Mouse (Mus musculus) CD4-positive, CD25-positive, alpha-beta regulatory T cell, adult 2 months (primary cell): ENCODE results near the gene Rbpjl.

Source experiments
- DNase-seq: peaks from one replicate; pipeline ENCODE4 v3.0.0-alpha.2; 2012; ENCODE audit warnings: low read depth, low spot score

Gene Rbpjl

DNA sequence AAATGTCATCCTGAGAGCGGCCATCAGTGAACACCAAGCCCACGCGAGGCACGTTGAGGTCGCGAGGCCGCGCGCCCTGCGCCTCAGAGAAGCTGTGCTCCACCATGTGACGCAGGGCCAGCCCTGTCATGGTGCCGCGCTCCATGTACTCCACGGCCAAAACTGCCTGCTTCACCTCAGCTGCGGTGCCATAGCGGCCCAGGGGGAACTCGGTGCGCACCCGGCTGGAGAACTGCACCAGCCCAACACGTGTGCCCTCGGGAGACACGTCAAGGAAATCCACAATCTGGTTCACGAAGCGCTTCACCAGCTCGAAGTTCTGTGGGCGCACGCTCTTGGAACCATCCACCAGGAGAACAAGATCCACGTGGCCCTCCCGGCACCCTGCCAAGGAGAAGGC, 9.8 kb upstream of the Rbpjl start:
- DNase-seq: no peak

DNA sequence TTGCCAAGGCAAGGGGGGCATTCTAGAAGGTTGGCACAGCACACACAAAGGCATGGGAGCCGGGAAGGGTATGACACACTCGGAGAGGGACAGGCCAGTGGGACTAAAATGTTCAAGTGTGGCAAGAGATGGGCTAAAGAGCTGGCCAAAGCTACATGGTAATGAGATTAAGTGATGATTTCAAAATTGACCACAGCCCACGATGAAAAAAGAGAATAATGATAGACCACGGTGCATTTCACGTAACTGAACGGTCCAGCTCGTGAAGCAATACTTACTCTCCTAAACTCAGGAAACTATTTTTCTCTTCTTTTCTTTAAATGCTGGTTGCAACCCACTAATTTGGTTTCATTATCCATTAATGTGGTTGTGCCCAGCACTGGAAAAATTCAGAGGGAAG, 6.9 kb upstream of the Rbpjl start:
- DNase-seq: no peak

DNA sequence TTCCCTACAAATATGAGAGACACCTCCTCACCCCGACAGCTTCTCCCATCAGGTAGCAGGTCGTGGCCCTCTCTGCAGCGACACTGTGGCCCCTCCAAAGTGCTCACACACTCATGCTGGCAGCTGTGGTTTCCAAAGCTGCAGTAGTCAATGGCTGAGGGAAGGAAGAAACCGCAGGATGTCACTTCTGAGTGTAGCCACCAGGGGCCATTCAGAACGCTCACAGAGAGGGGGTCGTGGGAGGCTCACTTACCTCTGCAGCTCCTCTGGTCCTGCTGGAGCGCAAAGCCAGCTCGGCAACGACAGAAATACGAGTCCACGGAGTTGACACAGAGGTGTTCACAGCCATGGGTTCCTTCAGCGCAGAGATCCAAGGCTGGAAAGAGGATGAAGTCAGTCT, 6.0 kb upstream of the Rbpjl start:
- no peak for DNase-seq

DNA sequence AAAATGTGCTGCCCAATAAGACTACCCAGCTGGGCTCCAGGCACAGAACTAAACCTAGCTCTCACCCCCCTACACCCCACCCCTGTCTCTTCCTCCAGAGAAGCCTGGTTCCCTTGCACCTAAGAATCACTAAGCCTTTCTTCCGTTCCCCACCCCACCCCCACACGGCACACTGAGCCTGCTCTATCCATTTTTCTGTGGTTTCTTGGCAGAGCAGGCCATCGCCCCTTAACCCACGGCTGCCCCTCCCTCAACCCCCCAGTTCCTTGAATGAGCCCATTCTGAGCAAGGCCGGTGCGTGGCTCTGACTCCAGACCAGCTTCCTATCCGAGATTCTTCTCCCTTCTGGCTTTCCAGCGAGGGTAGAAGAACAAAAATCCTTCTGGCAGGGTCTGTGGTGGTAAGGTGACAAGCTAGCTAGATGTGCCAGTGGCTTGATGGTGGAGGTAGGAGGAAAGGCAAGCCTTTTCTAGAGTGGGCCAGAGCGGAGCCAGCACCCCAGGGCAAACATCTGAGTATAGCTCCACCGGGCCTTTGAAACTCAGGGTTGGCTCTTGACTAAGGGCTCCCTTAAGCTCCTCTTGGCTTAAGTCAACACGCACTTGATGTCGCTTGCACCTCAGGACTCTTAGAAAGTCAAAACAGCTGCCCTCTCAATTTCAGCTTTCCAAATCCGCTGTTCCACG, 598 bp downstream of the Rbpjl start:
- DNase-seq: no peak

DNA sequence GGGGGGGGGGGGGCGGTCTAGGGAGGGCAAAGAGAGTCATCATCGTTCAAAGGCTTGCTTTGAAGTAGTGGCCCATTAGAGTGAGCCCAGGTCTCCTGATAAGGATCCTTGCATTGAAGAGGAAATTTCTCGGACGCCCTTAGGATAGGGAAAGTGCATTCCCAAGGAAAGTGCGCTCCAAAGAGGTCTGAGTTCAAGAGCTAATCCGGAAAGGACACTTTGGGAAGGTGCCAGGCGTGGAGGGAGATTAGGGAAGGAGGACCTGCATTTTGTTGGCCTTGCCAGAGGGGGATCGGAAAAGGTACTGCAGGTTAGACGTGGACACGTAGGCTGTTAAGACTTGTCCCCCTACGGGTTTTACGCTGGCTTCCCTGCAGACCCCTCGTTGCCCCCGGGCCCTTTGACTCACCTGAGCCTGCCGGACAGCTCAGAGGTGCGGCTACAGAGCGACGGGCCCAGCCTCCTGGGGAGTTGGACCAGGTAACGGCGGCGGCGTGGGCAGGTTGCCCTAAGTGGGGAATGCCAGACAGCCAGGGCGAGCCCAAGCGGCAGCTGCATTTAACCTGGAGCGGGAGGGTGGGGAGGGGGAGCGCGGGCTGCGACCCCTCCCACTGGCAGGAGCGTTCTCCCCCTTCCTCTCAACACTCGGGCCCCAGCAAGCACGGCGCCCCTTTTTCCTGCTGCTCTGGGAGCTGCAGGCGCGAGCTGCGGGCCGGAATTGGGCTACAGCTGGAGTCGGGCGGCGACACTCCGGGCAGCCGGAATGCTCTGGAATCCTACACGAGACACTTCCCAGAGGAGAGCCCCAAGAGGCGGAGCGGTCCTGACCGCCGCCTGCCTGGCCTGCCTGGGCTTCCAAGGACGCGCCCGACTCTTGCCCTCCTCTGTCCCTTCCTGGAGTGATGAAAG, 1.4 kb downstream of the Rbpjl start:
- no peak for DNase-seq

DNA sequence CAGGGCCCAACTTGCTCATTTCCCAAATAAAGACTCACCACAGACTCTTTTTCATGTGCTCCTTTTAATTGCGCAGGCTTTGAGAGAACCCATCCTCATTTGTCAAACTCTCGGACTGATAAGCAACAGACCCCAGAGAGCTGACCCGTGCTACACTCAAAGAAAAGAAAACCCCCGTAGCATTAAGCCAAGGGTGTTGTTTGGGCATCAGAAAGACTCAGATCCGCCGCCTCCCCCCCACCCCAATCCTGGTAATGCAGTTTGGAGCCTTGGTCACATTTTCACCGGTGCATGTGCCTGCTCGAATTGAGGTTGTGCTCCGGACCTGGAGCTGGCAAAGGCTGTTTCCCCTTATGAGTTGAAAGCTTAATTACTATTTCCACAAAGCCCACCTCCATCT, 2.1 kb downstream of the Rbpjl start, which contains the start of gene Matn4:
TSS of gene Matn4 (minus strand) at position 101 of the 400 bp plus-strand sequence.
- no peak for DNase-seq

DNA sequence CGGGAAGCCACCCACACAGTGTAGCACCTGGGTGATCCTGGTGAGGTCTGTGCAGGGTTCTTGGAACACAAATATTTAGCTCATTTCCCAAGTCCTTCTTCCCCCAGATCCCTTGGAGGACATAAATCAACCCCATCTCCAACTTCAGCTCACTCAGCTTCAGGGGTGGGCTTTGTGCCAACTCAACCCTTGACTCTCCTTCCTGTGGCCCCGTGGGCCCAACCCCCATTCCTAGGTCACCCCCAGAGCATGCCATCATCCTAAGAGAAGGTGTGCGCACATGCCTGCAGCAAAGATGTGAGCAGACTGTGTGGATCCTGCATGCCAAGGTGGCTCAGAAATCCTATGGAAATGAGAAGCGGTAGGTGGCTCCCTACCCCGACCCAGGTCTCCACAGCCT, 2.6 kb downstream of the Rbpjl start:
- DNase-seq: no peak

DNA sequence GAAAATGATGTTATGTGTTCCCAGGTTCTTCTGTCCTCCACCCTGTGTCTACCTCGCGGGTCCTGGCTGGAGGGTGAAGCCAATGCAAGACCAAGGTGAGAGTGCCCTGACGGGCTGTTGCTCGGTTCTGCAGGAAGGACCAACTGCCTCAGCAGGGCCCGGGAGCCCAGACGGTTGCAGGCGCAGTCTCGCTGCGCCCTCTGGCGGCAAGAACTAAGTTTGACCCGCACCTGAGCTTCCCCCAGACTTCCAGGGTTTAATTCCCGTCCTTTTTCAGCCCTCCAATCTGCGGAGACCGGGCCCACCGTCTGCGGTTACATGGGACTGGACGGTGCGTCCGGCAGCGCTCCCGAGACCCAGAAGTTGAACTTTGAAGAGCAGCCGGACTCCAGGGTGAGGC, 4.8 kb downstream of the Rbpjl start:
- peak; percentile 76 for DNase-seq

DNA sequence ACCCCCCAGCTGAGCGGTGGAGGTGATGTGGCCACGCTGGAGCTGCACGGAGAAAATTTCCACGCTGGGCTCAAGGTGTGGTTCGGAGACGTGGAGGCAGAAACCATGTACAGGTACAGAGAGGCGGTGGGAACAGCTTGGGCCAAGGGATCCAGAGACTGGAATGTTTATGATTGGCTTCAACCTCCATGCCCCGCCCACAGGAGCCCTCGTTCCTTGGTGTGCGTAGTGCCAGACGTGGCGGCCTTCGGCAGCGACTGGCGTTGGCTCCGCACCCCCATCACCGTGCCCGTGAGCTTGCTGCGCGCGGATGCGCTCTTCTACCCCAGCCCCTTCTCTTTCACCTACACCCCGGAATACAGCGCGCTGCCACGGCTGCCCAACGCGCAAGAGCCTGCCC, 11.2 kb downstream of the Rbpjl start:
- DNase-seq: no peak

DNA sequence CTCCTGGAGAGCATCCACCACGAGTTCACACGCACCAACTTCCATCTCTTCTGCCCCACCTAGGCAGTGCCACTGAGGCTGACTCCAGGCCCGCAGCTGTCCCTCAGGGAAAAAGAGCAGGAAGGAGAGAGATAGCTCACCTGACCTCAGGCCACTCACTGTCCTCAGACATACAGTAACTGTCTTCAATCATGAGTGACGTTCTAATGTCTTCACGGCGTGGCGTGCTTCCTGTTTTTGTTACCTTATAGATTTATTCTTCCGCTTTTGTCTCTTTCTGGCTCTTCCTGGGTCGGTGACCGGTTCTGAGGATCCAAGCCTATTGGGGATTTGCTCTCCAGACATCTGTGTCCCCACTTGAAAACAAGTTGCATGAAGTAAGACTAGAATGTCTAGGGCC, 11.6 kb downstream of the Rbpjl start:
- no peak for DNase-seq

DNA sequence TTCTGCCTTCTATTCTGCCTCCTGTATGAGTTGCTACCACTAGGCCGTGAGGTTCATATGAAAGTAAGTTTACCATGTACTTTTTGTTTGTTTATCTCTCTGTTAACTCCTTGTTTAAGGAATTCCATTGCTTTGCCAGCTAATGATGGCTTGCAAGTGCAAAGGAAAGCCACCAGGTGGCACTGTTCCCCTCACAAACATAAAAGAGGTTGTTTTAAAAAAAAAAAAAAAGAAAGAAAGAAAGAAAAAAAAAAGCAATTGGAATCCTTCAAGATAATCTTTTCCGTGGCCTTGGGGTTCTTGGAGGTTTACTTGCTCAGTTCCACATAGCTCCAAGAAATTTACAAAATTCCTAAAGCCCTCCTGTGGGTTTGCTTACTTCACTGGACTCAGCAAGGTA, 14.3 kb downstream of the Rbpjl start:
- DNase-seq: peak; percentile 74

DNA sequence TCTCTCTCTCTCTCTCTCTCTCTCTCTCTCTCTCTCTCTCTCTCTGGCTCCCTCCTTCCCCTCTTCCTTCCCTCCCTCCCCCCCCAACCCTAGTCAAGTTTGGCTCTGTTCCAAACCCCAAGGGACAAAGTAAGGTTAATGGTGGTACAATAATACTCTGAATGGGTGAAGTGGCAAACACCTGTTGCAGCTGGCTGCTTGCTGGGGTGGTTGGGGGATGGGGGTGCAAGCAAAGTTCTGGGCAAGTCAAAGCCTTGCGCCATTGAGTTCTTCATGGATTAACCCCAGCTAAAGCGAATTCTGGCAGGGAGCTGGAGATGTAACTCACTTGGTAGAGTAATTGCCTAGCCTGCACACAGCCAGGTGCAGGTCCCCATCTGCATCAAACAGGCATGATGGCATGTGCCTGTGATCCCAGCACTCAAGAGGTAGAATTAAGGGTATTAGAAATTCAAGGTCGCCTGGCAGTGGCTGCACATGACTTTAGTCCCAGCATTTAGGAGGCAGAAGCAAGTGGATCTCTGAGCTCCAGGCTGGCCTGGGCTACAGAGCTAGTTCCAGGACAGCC, 15.5 kb downstream of the Rbpjl start:
- no peak for DNase-seq

DNA sequence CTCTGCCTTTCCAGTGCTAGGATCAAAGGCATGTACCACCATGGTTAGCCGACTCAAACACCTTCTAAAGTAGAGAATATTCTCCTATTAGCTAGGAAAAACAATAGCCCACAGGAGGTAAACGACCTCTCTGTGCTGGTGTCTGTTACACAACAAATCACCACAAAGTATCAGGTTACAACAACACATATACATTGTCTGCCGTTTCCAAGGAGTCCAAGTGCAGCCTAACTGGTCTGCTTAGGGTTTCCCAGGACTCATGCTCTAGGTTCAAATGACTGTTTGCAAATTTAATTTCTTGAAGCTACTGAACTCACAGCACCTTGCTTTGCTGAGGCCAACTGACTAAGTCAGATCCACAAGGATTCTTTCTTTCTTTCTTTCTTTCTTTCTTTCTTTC, 16.5 kb downstream of the Rbpjl start:
- no peak for DNase-seq

DNA sequence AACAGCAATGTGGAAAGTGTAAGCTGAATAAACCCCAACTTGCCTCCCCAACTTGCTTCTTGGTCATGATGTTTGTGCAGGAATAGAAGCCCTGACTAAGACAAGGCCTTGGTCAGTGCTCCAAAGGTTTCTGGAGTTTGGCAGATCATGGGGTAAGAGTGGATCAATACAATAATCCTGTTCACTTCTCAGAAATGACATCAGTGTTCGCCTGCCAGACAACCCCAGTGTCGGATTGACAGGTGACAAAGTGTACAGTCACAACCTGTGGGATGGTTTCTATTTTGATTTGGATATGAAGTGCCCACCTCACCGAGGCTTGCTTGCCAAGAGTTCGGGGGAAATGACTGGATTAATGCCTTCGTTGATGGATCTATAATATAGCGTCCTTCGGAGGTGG, 18.4 kb downstream of the Rbpjl start:
- DNase-seq: no peak

DNA sequence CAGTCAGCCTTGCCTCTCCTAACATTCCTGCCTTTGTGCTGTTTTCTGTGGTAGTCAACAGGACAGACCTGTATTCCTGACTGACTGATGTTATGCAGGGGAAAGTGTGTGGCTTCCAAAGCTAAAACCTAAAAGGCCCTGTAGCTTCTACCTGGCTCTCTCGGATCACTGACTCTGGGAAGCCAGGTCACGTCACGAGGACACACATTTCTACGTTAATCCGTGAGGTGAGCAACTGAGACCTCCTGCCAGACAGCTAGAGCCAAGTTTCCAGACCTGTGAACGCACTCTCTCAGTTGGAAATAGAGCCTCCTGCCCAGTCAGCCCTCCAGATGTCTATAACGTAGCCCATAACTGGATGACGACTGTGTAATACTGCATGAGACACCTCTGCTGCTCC, 19.0 kb downstream of the Rbpjl start:
- no peak for DNase-seq

DNA sequence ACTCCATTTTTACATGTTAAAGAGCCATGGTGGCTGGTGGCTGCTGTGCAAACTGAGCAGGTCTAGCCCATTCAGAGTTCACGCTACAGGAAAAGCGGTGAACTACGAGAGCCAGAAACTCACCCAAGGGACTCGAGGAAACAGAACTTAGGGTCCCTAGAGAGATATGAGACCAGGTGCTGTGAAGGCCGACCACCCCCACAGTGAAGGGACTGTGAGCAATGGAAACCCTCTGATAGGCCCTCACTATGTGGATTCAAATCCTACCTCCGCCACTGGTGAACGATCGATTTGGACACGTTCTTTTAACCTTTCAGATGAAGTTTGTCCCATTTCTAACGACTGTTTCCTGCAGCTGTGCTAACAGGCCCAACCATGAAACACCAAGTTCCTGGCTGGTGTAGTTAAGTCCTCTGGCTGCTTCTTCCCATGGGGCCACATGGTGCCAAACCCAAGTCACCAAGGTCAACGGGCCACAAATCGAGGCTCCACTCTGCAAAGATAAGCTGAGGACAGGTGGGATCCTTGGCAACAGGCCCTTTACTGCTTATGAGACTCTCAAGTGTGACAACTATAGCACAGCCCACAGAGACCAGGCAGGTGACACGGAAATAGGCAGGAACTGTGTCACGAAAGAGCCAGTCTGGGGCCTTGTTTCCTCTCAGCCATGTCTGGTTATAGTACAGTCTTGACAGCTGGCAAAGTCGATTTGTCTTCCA, 19.9 kb downstream of the Rbpjl start:
- DNase-seq: no peak

DNA sequence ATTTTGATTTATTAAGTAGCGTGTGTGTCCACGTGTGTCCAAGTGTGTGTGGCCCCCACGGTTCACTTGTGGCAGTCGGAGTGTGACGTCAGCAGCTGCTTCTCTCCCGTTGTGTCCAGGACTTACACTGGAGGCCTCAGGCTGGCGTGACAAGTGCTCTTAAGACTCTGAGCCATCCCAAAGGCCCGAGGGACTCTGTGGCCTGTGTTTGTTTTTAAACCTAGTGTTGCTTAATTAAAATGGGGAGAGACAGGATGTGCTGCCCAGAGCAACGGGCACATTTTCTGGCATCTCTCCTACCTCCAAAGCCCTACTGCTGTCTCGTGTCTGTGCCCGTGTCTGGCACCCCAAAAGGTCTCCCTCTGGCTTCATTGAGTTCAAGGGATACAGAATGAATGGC, 20.5 kb downstream of the Rbpjl start:
- no peak for DNase-seq

DNA sequence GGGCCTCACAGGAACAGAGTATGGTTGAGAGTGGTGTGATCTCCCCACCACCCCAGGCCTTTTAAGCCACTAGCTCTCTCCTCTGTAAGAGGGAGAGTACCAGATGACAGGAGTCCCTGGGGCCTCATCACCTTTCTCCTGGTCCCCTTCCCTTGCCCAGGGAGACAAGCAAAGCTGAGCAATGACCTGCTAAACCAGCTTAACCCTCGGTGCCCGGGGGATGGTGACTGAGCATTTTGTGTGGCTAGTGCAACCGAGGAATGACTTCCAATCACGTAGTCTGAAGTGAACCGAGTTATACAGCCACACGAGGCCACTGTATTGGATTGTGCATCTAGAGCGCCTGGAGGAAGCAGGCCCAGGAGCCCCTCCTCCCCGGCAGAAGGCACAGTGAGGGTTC, 21.5 kb downstream of the Rbpjl start:
- no peak for DNase-seq

DNA sequence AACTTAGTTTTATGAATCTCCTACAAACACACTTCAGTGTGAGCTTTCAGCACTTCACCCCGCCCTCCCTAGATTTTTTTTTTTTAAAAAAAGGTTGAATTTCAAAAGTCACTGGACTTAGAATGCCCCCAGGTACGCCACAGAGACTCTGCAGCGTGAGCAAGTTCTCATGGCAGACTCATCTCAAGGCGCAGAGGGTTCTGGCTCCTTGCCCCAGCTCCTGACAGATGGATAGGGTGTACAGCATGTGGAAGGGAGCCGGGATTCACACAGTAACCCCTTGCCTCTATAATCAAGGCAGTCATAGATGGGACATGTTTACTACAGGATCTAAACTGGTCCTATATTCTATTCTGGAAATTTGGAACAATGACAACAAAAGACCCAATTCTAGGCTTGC, 22.5 kb downstream of the Rbpjl start:
- DNase-seq: no peak

DNA sequence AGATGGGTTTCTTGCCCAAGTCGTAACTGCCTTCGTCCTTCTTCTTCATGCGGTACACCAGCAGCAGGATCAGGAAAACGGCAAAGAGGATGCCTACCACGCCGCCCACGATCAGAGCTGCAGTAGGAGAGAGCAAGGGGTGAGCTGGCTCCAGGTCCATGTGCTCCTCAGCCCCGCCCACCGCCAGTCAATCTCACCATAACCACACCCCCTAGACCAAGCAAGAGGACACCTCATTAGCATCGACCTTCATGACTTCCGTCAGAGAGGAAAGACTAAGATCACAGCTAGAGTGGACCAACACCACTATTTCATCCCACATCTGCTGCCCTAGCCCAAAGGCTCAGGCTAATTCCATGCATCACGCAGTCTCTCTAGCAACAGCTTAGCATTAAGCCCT, 23.2 kb downstream of the Rbpjl start:
- no peak for DNase-seq

DNA sequence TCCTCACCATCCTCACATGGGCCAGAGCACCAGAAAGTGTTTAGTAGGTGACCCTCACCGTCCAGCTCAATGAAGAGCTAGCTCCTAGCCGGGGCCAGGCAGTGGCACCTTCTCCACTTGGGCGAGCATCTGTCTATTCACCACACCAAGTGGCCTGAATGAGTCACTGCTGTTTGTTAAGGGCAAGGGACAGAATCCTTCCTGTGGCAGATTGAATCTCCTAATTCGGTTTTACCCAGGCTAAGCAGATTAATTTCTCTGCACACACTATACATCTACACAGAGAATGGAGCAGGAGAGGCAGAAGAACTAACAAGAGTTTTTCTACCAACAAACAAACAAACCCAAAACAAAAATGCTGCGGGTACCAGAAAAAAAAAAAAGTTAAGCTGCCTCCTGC, 24.0 kb downstream of the Rbpjl start:
- DNase-seq: no peak

DNA sequence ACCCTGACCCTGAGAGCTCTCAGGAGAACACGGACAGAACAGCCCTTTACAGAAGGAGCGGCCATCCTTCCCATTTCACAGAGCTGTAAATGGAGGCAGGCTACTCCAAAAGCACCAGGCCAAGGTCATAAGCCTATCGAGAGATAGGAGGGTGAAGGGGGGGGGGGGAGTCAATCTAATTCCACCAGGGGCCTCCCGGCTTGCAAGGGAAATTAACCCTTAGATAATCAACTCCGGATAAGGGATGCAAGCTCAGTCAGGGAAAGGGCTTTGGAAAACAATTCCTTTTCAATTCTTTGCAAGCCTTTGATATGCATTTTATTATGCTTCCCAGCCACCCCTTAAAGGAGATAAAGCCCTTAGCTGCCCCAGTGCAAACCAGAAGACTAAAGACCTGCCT, 25.5 kb downstream of the Rbpjl start:
- no peak for DNase-seq
